Mouse (Mus musculus) neutrophil, adult 5-6 weeks (primary cell): ENCODE results near the gene Rrad. TPM values are rescaled to one million over a fixed set of nuclear protein-coding genes. Genes with fewer than 3 reads are reported as not detected.

Experiments
- ATAC-seq: fragments of 151-379, 151-347 bp; 2 replicates; pipeline ENCODE4 v1.8.0; 2017; ENCODE audit warnings: mild to moderate bottlenecking, moderate TSS enrichment; ENCODE audit not compliant: insufficient number of reproducible peaks, poor library complexity, low FRiP score, severe bottlenecking; ENCODE audit errors: extremely low read depth
- total RNA-seq: library from RNA; stranded (forward); fragments of 200-1000 nt; gene quantifications from 2 replicates; pipeline ENCODE4 v1.2.3, GENCODE M21; 2017

Gene Rrad
- total RNA-seq, 1 experiment from 2014 or later = 20.0 TPM

- ATAC-seq = no peak
Measured at GRCm38 (mm10) chr8:104624161-104624560, 7.0 kb downstream of the Rrad start, which contains the start of gene Cdh16. Gene Cdh16 (minus strand): TSS chr8:104624396.

- ATAC-seq = no peak
Measured at GRCm38 (mm10) chr8:104620765-104621164, 10.4 kb downstream of the Rrad start.

GRCm38 (mm10) chr8:104613119-104613518, 18.0 kb downstream of the Rrad start:
- no peak for ATAC-seq

- ATAC-seq = no peak
Measured at GRCm38 (mm10) chr8:104611613-104612012, 19.5 kb downstream of the Rrad start.

GRCm38 (mm10) chr8:104610185-104610766, 20.9 kb downstream of the Rrad start:
- ATAC-seq = no peak

GRCm38 (mm10) chr8:104609222-104609621, 21.9 kb downstream of the Rrad start:
- no peak for ATAC-seq

GRCm38 (mm10) chr8:104607944-104608343, 23.2 kb downstream of the Rrad start:
- no peak for ATAC-seq

- no peak for ATAC-seq
Measured at GRCm38 (mm10) chr8:104606329-104606728, 24.8 kb downstream of the Rrad start.

GRCm38 (mm10) chr8:104603245-104603593, 27.9 kb downstream of the Rrad start:
- ATAC-seq = no peak

- ATAC-seq = peak; percentile 88
Measured at GRCm38 (mm10) chr8:104602468-104603244, 28.5 kb downstream of the Rrad start.

- ATAC-seq = no peak
Measured at GRCm38 (mm10) chr8:104601941-104602371, 29.2 kb downstream of the Rrad start.

GRCm38 (mm10) chr8:104601386-104601785, 29.7 kb downstream of the Rrad start:
- no peak for ATAC-seq

- no peak for ATAC-seq
Measured at GRCm38 (mm10) chr8:104598496-104598895, 32.6 kb downstream of the Rrad start.

- no peak for ATAC-seq
Measured at GRCm38 (mm10) chr8:104597656-104598055, 33.5 kb downstream of the Rrad start.

- ATAC-seq = peak; percentile 24; the same call in 1 of the 2 replicates
Measured at GRCm38 (mm10) chr8:104595773-104596536, 35.2 kb downstream of the Rrad start.

GRCm38 (mm10) chr8:104594611-104595362, 36.3 kb downstream of the Rrad start:
- ATAC-seq = no peak

- no peak for ATAC-seq
Measured at GRCm38 (mm10) chr8:104593536-104594325, 37.4 kb downstream of the Rrad start.

- no peak for ATAC-seq
Measured at GRCm38 (mm10) chr8:104592566-104592965, 38.6 kb downstream of the Rrad start.
